Mouse (Mus musculus): ENCODE data around the gene 2700097O09Rik. TPM values are rescaled to one million over a fixed set of nuclear protein-coding genes. Genes with fewer than 3 reads are reported as not detected.

The 2700097O09Rik gene
- 12.3 TPM for total RNA-seq (2023)

DNA sequence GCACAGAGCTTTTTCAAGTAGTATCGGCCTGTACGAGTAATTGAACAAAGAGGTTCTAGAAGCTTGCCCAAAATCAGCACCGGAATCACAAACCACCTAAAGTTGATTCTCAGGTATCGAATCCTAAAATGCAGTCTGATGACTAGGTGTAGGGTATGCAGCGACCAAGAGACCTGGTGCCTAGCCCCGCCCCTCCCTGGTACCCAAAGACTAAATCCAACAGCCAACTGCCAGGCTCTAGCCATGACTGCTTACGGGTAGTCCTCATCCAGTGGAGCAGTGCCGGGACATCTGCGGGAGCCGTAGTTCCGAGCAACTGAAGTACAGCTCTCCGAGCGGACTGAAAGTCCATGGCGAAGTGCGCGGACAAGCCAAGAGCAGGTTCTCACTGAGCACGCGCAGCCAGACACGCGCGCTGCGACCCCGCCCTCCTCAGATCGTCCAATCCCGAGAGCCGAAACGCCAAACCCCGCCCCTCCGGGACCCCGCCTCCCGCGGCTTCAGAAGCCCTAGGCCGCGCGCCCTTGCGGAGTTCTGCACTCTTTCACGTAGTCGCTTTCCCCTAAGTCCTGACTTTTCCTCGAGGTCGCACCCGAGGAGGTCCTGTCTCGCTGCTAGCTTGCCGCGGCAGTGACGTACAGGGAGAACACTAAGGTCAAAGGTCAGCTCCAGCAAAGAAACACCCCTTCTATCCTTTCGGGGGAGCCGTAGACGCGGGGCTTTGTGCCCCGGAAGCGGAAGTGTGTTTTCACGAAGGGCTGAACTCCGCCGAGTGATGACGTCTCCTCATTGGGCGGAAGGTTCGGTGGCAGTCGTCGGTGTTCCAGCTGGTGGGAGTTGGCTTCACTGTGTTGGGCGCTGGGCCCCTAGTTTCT is at the start of gene 2700097O09Rik, which contains the start of gene Srp54a:
Gene 2700097O09Rik (minus strand): TSS at position 385 of the 875 bp plus-strand sequence.
Gene Srp54a (plus strand): TSS at position 537 of the 875 bp plus-strand sequence.

DNA sequence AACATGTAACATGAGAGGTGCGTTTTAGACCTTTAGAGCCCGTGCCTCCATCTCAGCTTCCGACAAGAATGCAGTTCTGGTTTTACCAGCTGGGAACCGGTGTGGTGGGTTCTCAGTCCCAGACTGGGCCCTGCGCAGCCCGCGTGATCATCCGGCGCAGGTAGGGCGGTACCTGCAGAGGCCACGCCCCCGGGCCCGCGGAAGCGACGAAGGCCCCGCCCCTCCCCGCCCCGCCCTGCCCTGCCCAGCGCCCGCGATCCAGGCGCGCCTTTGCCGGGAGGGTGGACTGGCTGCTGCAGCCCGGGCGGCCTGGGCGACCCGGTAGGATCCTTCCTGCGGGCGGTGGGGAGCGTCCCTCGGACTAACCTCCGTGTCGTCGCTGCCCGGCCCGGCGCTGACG is 44.3 kb upstream of the 2700097O09Rik start, which contains the start of gene Fam177a:
Gene Fam177a (plus strand): TSS at position 228 of the 400 bp plus-strand sequence.

DNA sequence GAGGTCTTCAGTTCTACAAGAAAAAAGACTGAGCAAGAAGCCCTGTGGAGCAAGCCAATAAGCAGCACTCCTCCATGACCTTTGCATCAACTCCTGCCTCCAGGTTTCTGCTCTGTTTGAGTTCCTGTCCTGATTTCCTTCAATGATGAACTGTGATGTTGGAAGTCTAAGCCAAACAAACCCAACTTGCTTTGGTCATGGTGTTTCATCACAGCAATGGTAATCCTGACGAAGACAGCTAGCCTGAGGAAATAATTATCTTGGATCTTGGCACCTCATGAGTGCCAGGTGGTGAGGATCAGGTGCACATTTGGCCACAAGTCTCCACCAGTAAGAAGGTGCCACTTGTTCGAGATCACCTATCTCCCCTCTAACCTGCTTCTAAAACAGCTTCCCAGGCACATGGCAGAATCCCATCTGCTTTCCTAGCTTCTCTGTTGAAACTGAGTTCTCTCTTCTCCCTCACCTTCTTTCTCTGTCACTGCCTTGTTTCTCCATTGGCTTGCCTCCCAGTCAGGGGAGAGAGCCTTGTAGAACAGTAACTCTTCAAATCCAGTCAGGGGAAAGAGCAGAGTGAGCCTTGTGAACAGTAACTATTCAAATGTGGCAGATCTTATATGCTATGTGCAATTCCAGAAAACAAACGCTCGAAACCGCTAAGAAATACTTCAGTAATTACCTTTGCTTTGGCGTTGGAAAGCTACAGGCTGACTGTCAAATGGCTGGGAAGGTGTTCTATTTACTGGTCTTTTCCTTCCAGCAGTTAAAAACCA is 66.1 kb downstream of the 2700097O09Rik start, which contains the start of gene Baz1a:
Gene Baz1a (minus strand): TSS at position 723 of the 773 bp plus-strand sequence.

Other genes starting within 250 kb of the 2700097O09Rik start
- gene Cfl2, start 217.2 kb downstream of the 2700097O09Rik start, total RNA-seq (2023) = 29.3 TPM
- gene Gm20403, start 93.6 kb downstream of the 2700097O09Rik start, total RNA-seq (2023) = not detected
- gene Baz1a, start 65.8 kb downstream of the 2700097O09Rik start, total RNA-seq (2023) = 101 TPM
- gene Srp54a, start 152 bp upstream of the 2700097O09Rik start, total RNA-seq (2023) = 52.8 TPM
- 3.3 TPM for gene Fam177a, start 44.4 kb upstream of the 2700097O09Rik start, total RNA-seq (2023)
- 41.1 TPM for gene Srp54b, start 75.0 kb upstream of the 2700097O09Rik start, total RNA-seq (2023)
- 15.6 TPM for gene 1700047I17Rik2, start 119.5 kb upstream of the 2700097O09Rik start, total RNA-seq (2023)
- gene Srp54c, start 150.1 kb upstream of the 2700097O09Rik start, total RNA-seq (2023) = 23.9 TPM
- gene 1110008L16Rik, start 219.5 kb upstream of the 2700097O09Rik start, total RNA-seq (2023) = 8.2 TPM
- 19.0 TPM for gene Ppp2r3c, start 222.9 kb upstream of the 2700097O09Rik start, total RNA-seq (2023)